Mouse (Mus musculus): ENCODE measurements around the gene Stk39. TPM values are rescaled to one million over a fixed set of nuclear protein-coding genes. Genes with fewer than 3 reads are reported as not detected.

The Stk39 gene
- polyA plus RNA-seq, 1 experiment from 2014 or later, result 16.9 TPM

GRCm38 (mm10) chr2:68457455-68458032 is 14.5 kb downstream of the Stk39 start:
- Histone ChIP-seq H3K27me3 (no peaks in the 10 kb centered on the region), H3K4me3 (no peak overlapping the region), H3K27ac (no peak overlapping the region), H3K9me3 (no peaks in the 10 kb centered on the region), H3K4me1 (0 out of 2 replicates have a peak, but pooled peaks cover 4% of the 10 kb centered on the region), H3K9ac (no peak overlapping the region), H3K4me2 (no peak overlapping the region), H3K36me3 (peaks cover 9% of the 10 kb centered on the region; the same call in 1 of the 2 replicates)
- ATAC-seq (ENCODE audit: insufficient number of reproducible peaks, insufficient read depth, low FRiP score, low TSS enrichment, low read depth), result no peak
- 84% methylated on average over 6 of the region's 6 CpGs for WGBS

- no peak overlapping the region for H3K4me3 ChIP-seq
- no peak for ATAC-seq (ENCODE audit: insufficient number of reproducible peaks, insufficient read depth, low FRiP score, low TSS enrichment, low read depth)
- WGBS, result 85% methylated on average over 6 of the region's 6 CpGs
- H3K4me1 ChIP-seq, result 0 out of 2 replicates have a peak, but pooled peaks cover 4% of the 10 kb centered on the region
- H3K27me3 ChIP-seq, result no peaks in the 10 kb centered on the region
- H3K36me3 ChIP-seq, result peaks cover 9% of the 10 kb centered on the region; the same call in 1 of the 2 replicates
- H3K27ac ChIP-seq, result no peak overlapping the region
- H3K9ac ChIP-seq, result no peak overlapping the region
- no peaks in the 10 kb centered on the region for H3K9me3 ChIP-seq
- H3K4me2 ChIP-seq, result no peak overlapping the region
Observed at GRCm38 (mm10) chr2:68456899-68457298, 15.2 kb downstream of the Stk39 start.

- Histone ChIP-seq H3K4me1 (0 out of 2 replicates have a peak, but pooled peaks cover 4% of the 10 kb centered on the region), H3K4me2 (no peak overlapping the region), H3K4me3 (no peak overlapping the region), H3K9ac (no peak overlapping the region), H3K36me3 (no peaks in the 10 kb centered on the region), H3K9me3 (no peaks in the 10 kb centered on the region), H3K27me3 (no peaks in the 10 kb centered on the region), H3K27ac (no peak overlapping the region)
- ATAC-seq (ENCODE audit: insufficient number of reproducible peaks, insufficient read depth, low FRiP score, low TSS enrichment, low read depth), result no peak
- WGBS, result 88% methylated on average over 4 of the region's 4 CpGs
Observed at GRCm38 (mm10) chr2:68452379-68452778, 19.7 kb downstream of the Stk39 start.

- Histone ChIP-seq H3K36me3 (no peaks in the 10 kb centered on the region), H3K27me3 (no peaks in the 10 kb centered on the region), H3K4me2 (no peak overlapping the region), H3K9ac (no peak overlapping the region), H3K4me3 (no peak overlapping the region), H3K9me3 (no peaks in the 10 kb centered on the region), H3K27ac (no peak overlapping the region), H3K4me1 (peaks cover 2% of the 10 kb centered on the region)
- no peak for ATAC-seq (ENCODE audit: insufficient number of reproducible peaks, insufficient read depth, low FRiP score, low TSS enrichment, low read depth)
- WGBS, result 93% methylated on average over 10 of the region's 10 CpGs
Observed at GRCm38 (mm10) chr2:68448035-68448434, 24.0 kb downstream of the Stk39 start.

- H3K9me3 ChIP-seq, result no peaks in the 10 kb centered on the region
- no peak for ATAC-seq (ENCODE audit: insufficient number of reproducible peaks, insufficient read depth, low FRiP score, low TSS enrichment, low read depth)
- H3K4me2 ChIP-seq, result no peak overlapping the region
- H3K27ac ChIP-seq, result no peak overlapping the region
- 63% methylated on average over 6 of the region's 6 CpGs for WGBS
- H3K9ac ChIP-seq, result no peak overlapping the region
- H3K4me1 ChIP-seq, result peaks cover 17% of the 10 kb centered on the region
- H3K36me3 ChIP-seq, result no peaks in the 10 kb centered on the region
- no peaks in the 10 kb centered on the region for H3K27me3 ChIP-seq
- no peak overlapping the region for H3K4me3 ChIP-seq
Observed at GRCm38 (mm10) chr2:68443141-68443540, 28.9 kb downstream of the Stk39 start.

GRCm38 (mm10) chr2:68442113-68442717 is 29.9 kb downstream of the Stk39 start:
- WGBS, result 16% methylated on average over 5 of the region's 5 CpGs
- H3K27ac ChIP-seq, result peak overlapping the region; percentile 62; the same call in 1 of the 2 replicates
- no peak for ATAC-seq (ENCODE audit: insufficient number of reproducible peaks, insufficient read depth, low FRiP score, low TSS enrichment, low read depth)
- no peak overlapping the region for H3K4me2 ChIP-seq
- H3K9me3 ChIP-seq, result no peaks in the 10 kb centered on the region
- H3K9ac ChIP-seq, result no peak overlapping the region
- H3K4me3 ChIP-seq, result no peak overlapping the region
- peaks cover 17% of the 10 kb centered on the region for H3K4me1 ChIP-seq
- H3K27me3 ChIP-seq, result no peaks in the 10 kb centered on the region
- H3K36me3 ChIP-seq, result no peaks in the 10 kb centered on the region

- ATAC-seq (ENCODE audit: insufficient number of reproducible peaks, insufficient read depth, low FRiP score, low TSS enrichment, low read depth), result no peak
- WGBS, result 86% methylated on average over 9 of the region's 9 CpGs
- no peaks in the 10 kb centered on the region for H3K9me3 ChIP-seq
- H3K36me3 ChIP-seq, result no peaks in the 10 kb centered on the region
- no peaks in the 10 kb centered on the region for H3K27me3 ChIP-seq
- H3K4me3 ChIP-seq, result no peak overlapping the region
- H3K4me2 ChIP-seq, result no peak overlapping the region
- peaks cover 27% of the 10 kb centered on the region for H3K4me1 ChIP-seq
- H3K9ac ChIP-seq, result no peak overlapping the region
- H3K27ac ChIP-seq, result no peak overlapping the region
Observed at GRCm38 (mm10) chr2:68439614-68440013, 32.5 kb downstream of the Stk39 start.

- Histone ChIP-seq H3K27ac (no peak overlapping the region), H3K27me3 (no peaks in the 10 kb centered on the region), H3K4me3 (no peak overlapping the region), H3K4me2 (no peak overlapping the region), H3K36me3 (no peaks in the 10 kb centered on the region), H3K9me3 (no peaks in the 10 kb centered on the region), H3K9ac (no peak overlapping the region), H3K4me1 (peaks cover 24% of the 10 kb centered on the region)
- no peak for ATAC-seq (ENCODE audit: insufficient number of reproducible peaks, insufficient read depth, low FRiP score, low TSS enrichment, low read depth)
- WGBS, result 65% methylated on average over 5 of the region's 5 CpGs
Observed at GRCm38 (mm10) chr2:68437920-68438319, 34.1 kb downstream of the Stk39 start.

GRCm38 (mm10) chr2:68437216-68437615 is 34.9 kb downstream of the Stk39 start:
- no peaks in the 10 kb centered on the region for H3K27me3 ChIP-seq
- no peak overlapping the region for H3K9ac ChIP-seq
- no peak overlapping the region for H3K4me3 ChIP-seq
- no peaks in the 10 kb centered on the region for H3K9me3 ChIP-seq
- H3K4me1 ChIP-seq, result peaks cover 17% of the 10 kb centered on the region
- no peak for ATAC-seq (ENCODE audit: insufficient number of reproducible peaks, insufficient read depth, low FRiP score, low TSS enrichment, low read depth)
- no peak overlapping the region for H3K4me2 ChIP-seq
- H3K36me3 ChIP-seq, result no peaks in the 10 kb centered on the region
- no peak overlapping the region for H3K27ac ChIP-seq
- WGBS, result 90% methylated on average over 7 of the region's 7 CpGs

GRCm38 (mm10) chr2:68436305-68436704 is 35.8 kb downstream of the Stk39 start:
- Histone ChIP-seq H3K4me1 (peaks cover 11% of the 10 kb centered on the region), H3K4me2 (peak overlapping the region; percentile 29), H3K9ac (no peak overlapping the region), H3K27me3 (no peaks in the 10 kb centered on the region), H3K9me3 (no peaks in the 10 kb centered on the region), H3K4me3 (no peak overlapping the region), H3K36me3 (no peaks in the 10 kb centered on the region), H3K27ac (no peak overlapping the region)
- WGBS, result 34% methylated on average over 10 of the region's 10 CpGs
- ATAC-seq (ENCODE audit: insufficient number of reproducible peaks, insufficient read depth, low FRiP score, low TSS enrichment, low read depth), result no peak

- no peak overlapping the region for H3K4me3 ChIP-seq
- no peak overlapping the region for H3K9ac ChIP-seq
- WGBS, result 23% methylated on average over 15 of the region's 15 CpGs
- H3K9me3 ChIP-seq, result no peaks in the 10 kb centered on the region
- peaks cover 11% of the 10 kb centered on the region for H3K4me1 ChIP-seq
- no peak overlapping the region for H3K27ac ChIP-seq
- peak overlapping the region; percentile 29 for H3K4me2 ChIP-seq
- no peaks in the 10 kb centered on the region for H3K27me3 ChIP-seq
- H3K36me3 ChIP-seq, result no peaks in the 10 kb centered on the region
- no peak for ATAC-seq (ENCODE audit: insufficient number of reproducible peaks, insufficient read depth, low FRiP score, low TSS enrichment, low read depth)
Observed at GRCm38 (mm10) chr2:68435494-68436255, 36.4 kb downstream of the Stk39 start.

GRCm38 (mm10) chr2:68434997-68435396 is 37.1 kb downstream of the Stk39 start:
- Histone ChIP-seq H3K36me3 (no peaks in the 10 kb centered on the region), H3K4me2 (no peak overlapping the region), H3K27me3 (no peaks in the 10 kb centered on the region), H3K4me3 (no peak overlapping the region), H3K9me3 (no peaks in the 10 kb centered on the region), H3K4me1 (peaks cover 11% of the 10 kb centered on the region), H3K9ac (no peak overlapping the region), H3K27ac (no peak overlapping the region)
- no peak for ATAC-seq (ENCODE audit: insufficient number of reproducible peaks, insufficient read depth, low FRiP score, low TSS enrichment, low read depth)
- 34% methylated on average over 4 of the region's 4 CpGs for WGBS

Measured in embryonic facial prominence, embryonic 13.5 days (tissue).